Mouse (Mus musculus) MEL (cell line): ENCODE measurements around the gene Cspg4.

Source experiments
- CTCF ChIP-seq, 3 experiments: IDR thresholded peaks in 2 of 3; conservative IDR thresholded peaks in 1 of 3; 2 replicates each; pipeline ENCODE4 v1.5.1; 2011 to 2012; ENCODE audit warnings: low read length in 3 of 3, low read depth in 2 of 3, mild to moderate bottlenecking in 2 of 3, improper control_type of control experiment in 1 of 3, inconsistent platforms in 1 of 3, mixed read lengths in 1 of 3, moderate library complexity in 1 of 3; ENCODE audit not compliant: control insufficient read depth in 1 of 3, insufficient read depth in 1 of 3, poor library complexity in 1 of 3, severe bottlenecking in 1 of 3
- EP300 ChIP-seq, 2 experiments: IDR thresholded peaks; 2 replicates each; pipeline ENCODE4 v1.6.1; 2011; ENCODE audit warnings: improper control_type of control experiment in 2 of 2, low read length in 2 of 2, low read depth in 1 of 2, mild to moderate bottlenecking in 1 of 2
- MAX ChIP-seq: IDR thresholded peaks from 2 replicates; pipeline ENCODE4 v1.6.1; 2011; ENCODE audit warnings: low read length, improper control_type of control experiment
- MYB ChIP-seq: IDR thresholded peaks from 2 replicates; pipeline ENCODE4 v1.6.1; 2011; ENCODE audit warnings: mild to moderate bottlenecking, low read depth, low read length, improper control_type of control experiment
- TAL1 ChIP-seq: IDR thresholded peaks from 2 replicates; pipeline ENCODE4 v1.6.1; 2012; ENCODE audit warnings: mild to moderate bottlenecking, inconsistent platforms, low read length, moderate library complexity, mixed read lengths
- UBTF ChIP-seq: IDR thresholded peaks from 2 replicates; pipeline ENCODE4 v1.6.1; 2012; ENCODE audit warnings: low read depth, mild to moderate bottlenecking, inconsistent platforms, low read length, improper control_type of control experiment, moderate library complexity, borderline replicate concordance; ENCODE audit not compliant: insufficient read depth
- ZC3H11A ChIP-seq: IDR thresholded peaks from 2 replicates; pipeline ENCODE4 v1.6.1; 2012; ENCODE audit warnings: low read depth, mild to moderate bottlenecking, inconsistent platforms, low read length, improper control_type of control experiment

- TF ChIP-seq UBTF = no peak
- no peak for TF ChIP-seq TAL1
- no peak for TF ChIP-seq CTCF (IDR thresholded peaks at IDR 0.05 in 2 of 3, conservative IDR thresholded peaks at IDR 0.05 in 1 of 3; ENCODE audit: control insufficient read depth in 1 of 3, insufficient read depth in 1 of 3, low read depth in 2 of 3, low read length in 3 of 3, poor library complexity in 1 of 3, severe bottlenecking in 1 of 3)
- TF ChIP-seq EP300 (IDR thresholded peaks at IDR 0.05; ENCODE audit: low read depth in 1 of 2, low read length in 2 of 2) = no peak
- TF ChIP-seq ZC3H11A = no peak
- TF ChIP-seq MYB = no peak
- TF ChIP-seq MAX = no peak
Measured at GRCm38 (mm10) chr9:56830162-56830561, 34.7 kb upstream of the Cspg4 start.
